Mouse (Mus musculus) layer of hippocampus, adult 2 months (tissue): ENCODE results near the gene Snrpd3. TPM values are rescaled to one million over a fixed set of nuclear protein-coding genes. Genes with fewer than 3 reads are reported as not detected.
"Not testable (repeated sequence)": the region's sequence is repeated elsewhere in the genome, so short reads cannot be mapped to it uniquely, and the experiment has no call there.

Experiments
- DNase-seq, 2 experiments: peaks; one replicate each; pipeline ENCODE4 v3.0.0; 2022; ENCODE audit warnings: low spot score in 2 of 2
- H3K27ac ChIP-seq: fragments of 200-600 bp; 2 replicates; pipeline ENCODE4 v1.8.1; 2022
- H3K4me3 ChIP-seq: fragments of 200-600 bp; 2 replicates; pipeline ENCODE4 v1.8.1; 2022; ENCODE audit warnings: mild to moderate bottlenecking
- CTCF ChIP-seq: fragments of 200-600 bp; conservative IDR thresholded peaks from 2 replicates; pipeline ENCODE4 v1.8.1; 2022; ENCODE audit warnings: antibody characterized with exemption, mild to moderate bottlenecking, moderate library complexity
- total RNA-seq, 2 experiments: library from RNA; stranded (reverse); gene quantifications; 2 replicates each; pipeline ENCODE4 v1.2.3; 2021

The Snrpd3 gene
- total RNA-seq, 2 experiments from 2014 or later, result 69.8 to 76.6 TPM

- Histone ChIP-seq H3K4me3 (no peak overlapping the region), H3K27ac (no peak overlapping the region)
- no peak for DNase-seq
- TF ChIP-seq CTCF, result no peak
Observed at GRCm38 (mm10) chr10:75510446-75510845, 6.9 kb upstream of the Snrpd3 start.

- no peak for DNase-seq
- Histone ChIP-seq H3K4me3 (no peak overlapping the region), H3K27ac (no peak overlapping the region)
- TF ChIP-seq CTCF, result no peak
Observed at GRCm38 (mm10) chr10:75511060-75511459, 6.3 kb upstream of the Snrpd3 start.

- no peak for TF ChIP-seq CTCF
- no peak for DNase-seq
- H3K4me3 ChIP-seq, result no peak overlapping the region
- no peak overlapping the region for H3K27ac ChIP-seq
Observed at GRCm38 (mm10) chr10:75511897-75512296, 5.5 kb upstream of the Snrpd3 start.

- Histone ChIP-seq H3K27ac (no peak overlapping the region), H3K4me3 (no peak overlapping the region)
- no peak for TF ChIP-seq CTCF
- DNase-seq, result no peak
Observed at GRCm38 (mm10) chr10:75512796-75513195, 4.6 kb upstream of the Snrpd3 start.

GRCm38 (mm10) chr10:75513306-75514067 is 3.9 kb upstream of the Snrpd3 start:
- DNase-seq, result no peak
- TF ChIP-seq CTCF, result no peak
- Histone ChIP-seq H3K4me3 (no peak overlapping the region), H3K27ac (no peak overlapping the region)

- no peak for TF ChIP-seq CTCF
- DNase-seq, result no peak
- no peak overlapping the region for H3K4me3 ChIP-seq
- H3K27ac ChIP-seq, result no peak overlapping the region
Observed at GRCm38 (mm10) chr10:75514361-75514760, 3.0 kb upstream of the Snrpd3 start.

GRCm38 (mm10) chr10:75515216-75516037 is 1.9 kb upstream of the Snrpd3 start:
- TF ChIP-seq CTCF, result no peak
- Histone ChIP-seq H3K27ac (no peak overlapping the region), H3K4me3 (no peak overlapping the region)
- DNase-seq, result no peak

- TF ChIP-seq CTCF, result no peak
- H3K27ac ChIP-seq, result peak overlapping the region; percentile 98
- no peak for DNase-seq
- H3K4me3 ChIP-seq, result peak overlapping the region; percentile 96
Observed at GRCm38 (mm10) chr10:75516038-75516723, 1.2 kb upstream of the Snrpd3 start.

GRCm38 (mm10) chr10:75516724-75517072 is 653 bp upstream of the Snrpd3 start:
- peak overlapping the region; percentile 98 for H3K27ac ChIP-seq
- TF ChIP-seq CTCF, result no peak
- peak overlapping the region; percentile 96 for H3K4me3 ChIP-seq
- peak in 1 of 2 experiments; percentile 22 for DNase-seq

GRCm38 (mm10) chr10:75517758-75518143 is 400 bp downstream of the Snrpd3 start, which contains the start of gene Gucd1:
Gene Gucd1, minus strand, starts transcription at chr10:75517972.
- no peak for TF ChIP-seq CTCF
- Histone ChIP-seq H3K27ac (peak within 1 kb of the TSS; percentile 98), H3K4me3 (peak within 1 kb of the TSS; percentile 96)
- peak; percentile 98 to 99 for DNase-seq

- TF ChIP-seq CTCF, result no peak
- no peak for DNase-seq
- Histone ChIP-seq H3K4me3 (no peak overlapping the region), H3K27ac (no peak overlapping the region)
Observed at GRCm38 (mm10) chr10:75520581-75520980, 3.2 kb downstream of the Snrpd3 start.

- no peak overlapping the region for H3K4me3 ChIP-seq
- TF ChIP-seq CTCF, result no peak
- no peak for DNase-seq
- no peak overlapping the region for H3K27ac ChIP-seq
Observed at GRCm38 (mm10) chr10:75521643-75522042, 4.3 kb downstream of the Snrpd3 start.

- H3K27ac ChIP-seq, H3K4me3 ChIP-seq, DNase-seq: not testable (repeated sequence)
Observed at GRCm38 (mm10) chr10:75525450-75525849, 8.1 kb downstream of the Snrpd3 start.
